In the genomic region with DNA sequence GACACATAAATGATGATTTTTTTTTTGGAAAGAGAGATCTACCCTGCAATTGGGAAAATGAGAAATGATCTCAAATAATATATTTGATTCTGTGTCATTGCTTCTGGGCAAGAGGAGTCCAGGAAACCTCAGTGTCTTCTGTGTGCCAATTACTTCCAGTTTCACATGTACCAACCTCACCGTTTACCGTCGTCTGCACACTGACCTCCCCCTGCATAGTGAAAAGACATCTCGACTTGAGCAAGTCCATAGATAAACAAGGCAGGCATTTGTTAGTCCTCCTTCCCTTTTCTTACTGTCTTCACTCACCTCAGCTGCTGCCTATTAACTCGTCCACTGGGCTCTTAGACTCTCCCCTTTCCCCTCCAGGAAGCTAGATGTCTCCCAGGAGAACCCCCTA, we compare ENCODE assay signal across 23 mouse cellular contexts. TPM values are rescaled to one million over a fixed set of nuclear protein-coding genes. Genes with fewer than 3 reads are reported as not detected.
DNase-seq lines count a peak whose midpoint lies in the region; ATAC-seq and TF ChIP-seq lines count a peak whose summit lies in the region.
"Had no signal": no experiment of that assay in that cellular context is flagged by ENCODE, and none has a peak within 500 bp of the region (broad histone marks: within the 10 kb centered on the region; RNA-seq: fewer than 3 reads in every experiment).

No protein-coding gene starts in this region.

- H3K4me1 ChIP-seq in MEL (ENCODE audit: control insufficient read depth in 1 of 2, insufficient read depth in 2 of 2, low read length in 2 of 2), result peaks cover 9 to 18% of the 10 kb centered on the region in 2 experiments

- TF ChIP-seq EP300 in MEL (IDR thresholded peaks at IDR 0.05; ENCODE audit: low read depth in 1 of 2, low read length in 2 of 2), result no peak

- peak; percentile 48 for DNase-seq in A20 (ENCODE audit: low read depth, low spot score)
- DNase-seq in MEL (ENCODE audit: low read depth, low spot score), result peak; percentile 11
- DNase-seq in splenic B cell, adult 2 months (ENCODE audit: low read depth, low spot score), result peak; percentile 44
- DNase-seq in gastrocnemius, adult 2 months, result no peak
- DNase-seq in kidney, adult 9 months, result no peak
- no peak for DNase-seq in adrenal gland, postnatal 14 days
- DNase-seq: adrenal gland, adult 2 months; adrenal gland, postnatal 25 days; cerebellum, adult 11 months; cerebellum, adult 2 months; cerebellum, adult 9-10 months; cerebellum, postnatal 10 days; cerebellum, postnatal 25 days; embryo, embryonic 11 days had no signal

- H3K9me3 ChIP-seq in MEL (replicated peaks; ENCODE audit: insufficient read depth, low read length), result no peaks in the 10 kb centered on the region
- H3K9me3 ChIP-seq: embryonic facial prominence, embryonic 13.5 days; embryonic facial prominence, embryonic 15.5 days; forebrain, embryonic 10.5 days; forebrain, embryonic 12.5 days; G1E had no signal

- H3K79me2 ChIP-seq in MEL (ENCODE audit: control insufficient read depth, insufficient read depth, low read length, poor library complexity), result no peaks in the 10 kb centered on the region; the same call in 1 of the 2 replicates

- H3K9ac ChIP-seq in MEL (ENCODE audit: control insufficient read depth, low read depth, low read length, poor library complexity, severe bottlenecking), result no peak overlapping the region
- H3K9ac ChIP-seq: embryonic facial prominence, embryonic 13.5 days; embryonic facial prominence, embryonic 15.5 days; forebrain, embryonic 12.5 days had no signal

- TF ChIP-seq RAD21 in MEL (IDR thresholded peaks at IDR 0.05; ENCODE audit: low read depth, low read length), result no peak

- peak; percentile 73 for ATAC-seq in granulocyte monocyte progenitor cell, adult 5-6 weeks (replicated peaks; ENCODE audit: poor library complexity, severe bottlenecking)
- ATAC-seq: forebrain, embryonic 14.5 days; forebrain, embryonic 16.5 days had no signal

- peaks cover 0 to 13% of the 10 kb centered on the region in 2 experiments; a peak in 2 of 4 replicates for H3K36me3 ChIP-seq in MEL (ENCODE audit: control insufficient read depth in 1 of 2, insufficient read depth in 2 of 2, low read length in 2 of 2)
- H3K36me3 ChIP-seq in splenic B cell, adult 2 months (ENCODE audit: control insufficient read depth, insufficient read depth, low read length, poor library complexity, severe bottlenecking), result no peaks in the 10 kb centered on the region
- H3K36me3 ChIP-seq: embryonic facial prominence, embryonic 13.5 days; embryonic facial prominence, embryonic 15.5 days; forebrain, embryonic 10.5 days; forebrain, embryonic 12.5 days; G1E had no signal

- TF ChIP-seq POLR2A in MEL (IDR thresholded peaks at IDR 0.05; ENCODE audit: control insufficient read depth in 1 of 2, insufficient read depth in 1 of 2, low read depth in 1 of 2, low read length in 2 of 2, poor library complexity in 1 of 2), result no peak

- H3K27me3 ChIP-seq in MEL (ENCODE audit: control insufficient read depth in 1 of 2, insufficient read depth in 2 of 2, low read length in 2 of 2), result 0 out of 4 replicates have a peak, but pooled peaks cover 0 to 2% of the 10 kb centered on the region in 2 experiments
- no peaks in the 10 kb centered on the region for H3K27me3 ChIP-seq in splenic B cell, adult 2 months (ENCODE audit: control insufficient read depth, insufficient read depth, low read length, poor library complexity, severe bottlenecking)
- H3K27me3 ChIP-seq: embryonic facial prominence, embryonic 13.5 days; embryonic facial prominence, embryonic 15.5 days; forebrain, embryonic 12.5 days had no signal

- TF ChIP-seq CTCF in MEL (IDR thresholded peaks at IDR 0.05 in 2 of 3, conservative IDR thresholded peaks at IDR 0.05 in 1 of 3; ENCODE audit: control insufficient read depth in 1 of 3, insufficient read depth in 1 of 3, low read depth in 2 of 3, low read length in 3 of 3, poor library complexity in 1 of 3, severe bottlenecking in 1 of 3), result no peak
- TF ChIP-seq CTCF in gastrocnemius, adult 2 months (IDR thresholded peaks at IDR 0.05), result no peak

- intact Hi-C loops in gastrocnemius, adult 2 months (cut with DNase I), result no loop called here

- no peak overlapping the region for H3K4me3 ChIP-seq in MEL (ENCODE audit: control insufficient read depth in 1 of 2, insufficient read depth in 1 of 2, low read depth in 2 of 2, low read length in 2 of 2)
- H3K4me3 ChIP-seq in gastrocnemius, adult 2 months, result no peak overlapping the region
- H3K4me3 ChIP-seq: embryonic facial prominence, embryonic 13.5 days; embryonic facial prominence, embryonic 15.5 days; erythroblast, embryonic 14.5 days; forebrain, embryonic 10.5 days; forebrain, embryonic 12.5 days had no signal

- no peak overlapping the region for H3K27ac ChIP-seq in MEL (ENCODE audit: control insufficient read depth, low read depth, low read length)
- H3K27ac ChIP-seq in gastrocnemius, adult 2 months, result no peak overlapping the region
- H3K27ac ChIP-seq: embryonic facial prominence, embryonic 13.5 days; embryonic facial prominence, embryonic 15.5 days; forebrain, embryonic 10.5 days; forebrain, embryonic 12.5 days had no signal

TF ChIP-seq in MEL, 35 proteins besides CTCF, POLR2A, EP300 and RAD21:
- no peak for TF ChIP-seq MYC (IDR thresholded peaks at IDR 0.05; ENCODE audit: low read depth, low read length)
- TF ChIP-seq MAX (IDR thresholded peaks at IDR 0.05; ENCODE audit: low read length), result no peak
- no peak for TF ChIP-seq USF2 (IDR thresholded peaks at IDR 0.05; ENCODE audit: borderline replicate concordance in 1 of 2, insufficient read depth in 1 of 2, low read depth in 1 of 2, low read length in 2 of 2)
- no peak for TF ChIP-seq SIN3A (IDR thresholded peaks at IDR 0.05; ENCODE audit: low read length)
- TF ChIP-seq E2F4 (IDR thresholded peaks at IDR 0.05; ENCODE audit: borderline replicate concordance, low read depth, low read length), result no peak
- no peak for TF ChIP-seq ETS1 (IDR thresholded peaks at IDR 0.05; ENCODE audit: low read depth, low read length)
- TF ChIP-seq HCFC1 (IDR thresholded peaks at IDR 0.05; ENCODE audit: low read depth, low read length), result no peak
- no peak for TF ChIP-seq CHD1 (IDR thresholded peaks at IDR 0.05; ENCODE audit: low read depth, low read length)
- TF ChIP-seq POLR2AphosphoS5 (IDR thresholded peaks at IDR 0.05; ENCODE audit: borderline replicate concordance, low read depth, low read length), result no peak
- no peak for TF ChIP-seq UBTF (IDR thresholded peaks at IDR 0.05; ENCODE audit: borderline replicate concordance, insufficient read depth, low read depth, low read length)
- no peak for TF ChIP-seq ELF1 (IDR thresholded peaks at IDR 0.05; ENCODE audit: low read depth, low read length)
- no peak for TF ChIP-seq JUND (IDR thresholded peaks at IDR 0.05; ENCODE audit: low read depth, low read length)
- TF ChIP-seq NELFE (IDR thresholded peaks at IDR 0.05; ENCODE audit: low read depth, low read length), result no peak

RNA-seq across cellular contexts. Expression of a gene that starts 5.4 kb away (rescaled TPM):
- total RNA-seq in MEL (2012; rRNA removed), result 7.1 and 8.5 TPM in 2 replicates
- polyA plus RNA-seq in MEL (2012; ENCODE audit: insufficient read depth in 1 of 2, insufficient read length in 2 of 2, low read depth in 1 of 2, low replicate concordance in 2 of 2, missing spikeins in 1 of 2), result 10 to 100 TPM in 1 of 2 experiments, not detected in 1; 10.7 TPM
- 5.5 and 7.4 TPM in 2 replicates for total RNA-seq in granulocyte monocyte progenitor cell, adult 5-6 weeks (2014; fragmentation: Nextera tagmentation)
- total RNA-seq in granulocyte monocyte progenitor cell, adult 5-6 weeks (2017), result 9.3 and 9.5 TPM in 2 replicates
- total RNA-seq in gastrocnemius, adult 2 months (2021), result 1 to 10 TPM; 2.9 to 3.8 TPM
- 5.7 and 7.6 TPM in 2 replicates for total RNA-seq in adrenal gland, postnatal 14 days (2021)

Comparison
In these comparisons a context has a peak if more than half of its experiments do, and no peak if none do; other contexts are left out.
1. DNase-seq: peak in A20 (single experiment), MEL (single experiment) and splenic B cell, adult 2 months (single experiment); none in gastrocnemius, adult 2 months (single experiment), kidney, adult 9 months (single experiment) and adrenal gland, postnatal 14 days (single experiment).